Mouse (Mus musculus): Measurements from ENCODE around the gene Anxa6.

Anxa6 gene

GRCm38 (mm10) chr11:54988754-54989349 is 44.4 kb downstream of the Anxa6 start:
- DNase-seq: no peak

- peak in 1 of 2 experiments; percentile 59 for DNase-seq
Observed at GRCm38 (mm10) chr11:54987974-54988373, 45.3 kb downstream of the Anxa6 start.

GRCm38 (mm10) chr11:54985086-54985485 is 48.2 kb downstream of the Anxa6 start:
- no peak for DNase-seq

GRCm38 (mm10) chr11:54984581-54984980 is 48.7 kb downstream of the Anxa6 start:
- no peak for DNase-seq

GRCm38 (mm10) chr11:54984085-54984484 is 49.2 kb downstream of the Anxa6 start:
- peak in 1 of 2 experiments; percentile 79 for DNase-seq

GRCm38 (mm10) chr11:54982520-54982919 is 50.7 kb downstream of the Anxa6 start:
- DNase-seq: no peak

- no peak for DNase-seq
Observed at GRCm38 (mm10) chr11:54981630-54982029, 51.6 kb downstream of the Anxa6 start.

GRCm38 (mm10) chr11:54977385-54977937 is 55.8 kb downstream of the Anxa6 start:
- DNase-seq: no peak

GRCm38 (mm10) chr11:54976351-54976750 is 56.9 kb downstream of the Anxa6 start:
- no peak for DNase-seq

- no peak for DNase-seq
Observed at GRCm38 (mm10) chr11:54975756-54976155, 57.5 kb downstream of the Anxa6 start.

- no peak for DNase-seq
Observed at GRCm38 (mm10) chr11:54975340-54975739, 57.9 kb downstream of the Anxa6 start.

GRCm38 (mm10) chr11:54974639-54975038 is 58.6 kb downstream of the Anxa6 start:
- DNase-seq: no peak

GRCm38 (mm10) chr11:54973481-54974212 is 59.6 kb downstream of the Anxa6 start:
- DNase-seq: peak; percentile 71 to 83

GRCm38 (mm10) chr11:54972789-54973188 is 60.5 kb downstream of the Anxa6 start:
- DNase-seq: no peak

- DNase-seq: no peak
Observed at GRCm38 (mm10) chr11:54972049-54972723, 61.1 kb downstream of the Anxa6 start.

- no peak for DNase-seq
Observed at GRCm38 (mm10) chr11:54971365-54972048, 61.7 kb downstream of the Anxa6 start.

- no peak for DNase-seq
Observed at GRCm38 (mm10) chr11:54965234-54965633, 68.0 kb downstream of the Anxa6 start.

- peak; percentile 39 to 44 for DNase-seq
Observed at GRCm38 (mm10) chr11:54962810-54963209, 70.4 kb downstream of the Anxa6 start, which contains the start of gene Tnip1. Gene Tnip1 (minus strand): TSS chr11:54962917.

- peak in 1 of 2 experiments; percentile 40 for DNase-seq
Observed at GRCm38 (mm10) chr11:54961921-54962320, 71.3 kb downstream of the Anxa6 start.

GRCm38 (mm10) chr11:54961164-54961850 is 71.9 kb downstream of the Anxa6 start:
- no peak for DNase-seq

GRCm38 (mm10) chr11:54960251-54960650 is 73.0 kb downstream of the Anxa6 start:
- no peak for DNase-seq

GRCm38 (mm10) chr11:54958571-54959073 is 74.6 kb downstream of the Anxa6 start:
- DNase-seq: peak; percentile 49 to 55

Measured in lung, postnatal 4 days (tissue).